Mouse (Mus musculus) midbrain, embryonic 14.5 days (tissue): ENCODE measurements around the gene Usp21. TPM values are rescaled to one million over a fixed set of nuclear protein-coding genes. Genes with fewer than 3 reads are reported as not detected.
"Not testable (repeated sequence)": the region's sequence is repeated elsewhere in the genome, so short reads cannot be mapped to it uniquely, and the experiment has no call there.

Experiments used
- ATAC-seq: fragments of 200-750 bp; cut with Nextera tagmentation; 2 replicates; pipeline ENCODE4 v1.8.0; 2017; ENCODE audit warnings: moderate number of reproducible peaks, moderate library complexity; ENCODE audit not compliant: low FRiP score, low TSS enrichment
- DNase-seq: peaks from one replicate; pipeline ENCODE4 v3.0.0-alpha.2; 2015
- H3K27ac ChIP-seq: fragments of 300-500 bp; sonication (generic); replicated peaks from 2 replicates; pipeline ENCODE4 v1.5.1; 2014; ENCODE audit warnings: mild to moderate bottlenecking, low read depth, low read length, moderate library complexity
- H3K27me3 ChIP-seq: fragments of 300-500 bp; sonication (generic); 2 replicates; pipeline ENCODE4 v1.6.1; 2014; ENCODE audit warnings: low read length, control low read depth, mixed read lengths; ENCODE audit not compliant: control insufficient read depth, insufficient read depth
- H3K36me3 ChIP-seq: fragments of 300-500 bp; sonication (generic); 2 replicates; pipeline ENCODE4 v1.6.1; 2014; ENCODE audit warnings: low read length, control low read depth; ENCODE audit not compliant: control insufficient read depth, insufficient read depth
- H3K4me1 ChIP-seq: fragments of 300-500 bp; sonication (generic); 2 replicates; pipeline ENCODE4 v1.6.1; 2014; ENCODE audit warnings: mild to moderate bottlenecking, antibody characterized with exemption, low read length, control low read depth; ENCODE audit not compliant: control insufficient read depth, insufficient read depth
- H3K4me2 ChIP-seq: fragments of 300-500 bp; sonication (generic); 2 replicates; pipeline ENCODE4 v1.6.1; 2014; ENCODE audit warnings: mild to moderate bottlenecking, low read length, moderate library complexity
- H3K4me3 ChIP-seq: fragments of 300-500 bp; sonication (generic); replicated peaks from 2 replicates; pipeline ENCODE4 v1.5.1; 2014; ENCODE audit warnings: low read depth, low read length
- H3K9ac ChIP-seq: fragments of 300-500 bp; sonication (generic); replicated peaks from 2 replicates; pipeline ENCODE4 v1.6.1; 2014; ENCODE audit warnings: mild to moderate bottlenecking, low read length, moderate library complexity
- H3K9me3 ChIP-seq: fragments of 300-500 bp; sonication (generic); 2 replicates; pipeline ENCODE4 v1.6.1; 2016; ENCODE audit warnings: low read length, control low read depth, mixed read lengths; ENCODE audit not compliant: control insufficient read depth
- WGBS: fragments of 180-500 bp; shearing (Covaris S2); extraction: QIAGEN DNeasy Blood & Tissue Kit; methylation state at CpG from one replicate; pipeline ENCODE4 v1.1.7; 2014; 5-methylcytosine and 5-hydroxymethylcytosine counted together
- polyA plus RNA-seq: library from polyadenylated mRNA; unstranded; fragments of >200 nt; fragmentation: Nextera tagmentation; extraction: Ambion mirVana; gene quantifications from 2 replicates; pipeline ENCODE4 v1.2.1, GENCODE M21; 2014

The Usp21 gene
- polyA plus RNA-seq, 1 experiment from 2014 or later = 92.6 TPM

GRCm38 (mm10) chr1:171246709-171247452, 40.9 kb downstream of the Usp21 start:
- WGBS = under 1% methylated on average over 41 of the region's 41 CpGs
- peaks cover 32% of the 10 kb centered on the region for H3K4me1 ChIP-seq
- H3K9me3 ChIP-seq = no peaks in the 10 kb centered on the region
- peak overlapping the region; percentile 85 for H3K4me2 ChIP-seq
- peak; percentile 99 for DNase-seq
- H3K9ac ChIP-seq = peak overlapping the region; percentile 88
- peak; percentile 92 for ATAC-seq
- H3K36me3 ChIP-seq = peaks cover 30% of the 10 kb centered on the region
- no peaks in the 10 kb centered on the region for H3K27me3 ChIP-seq
- H3K27ac ChIP-seq = peak overlapping the region; percentile 60
- H3K4me3 ChIP-seq = peak overlapping the region; percentile 77

GRCm38 (mm10) chr1:171245353-171245752, 42.4 kb downstream of the Usp21 start:
- no peak for ATAC-seq
- Histone ChIP-seq H3K9me3 (no peaks in the 10 kb centered on the region), H3K27me3 (no peaks in the 10 kb centered on the region), H3K27ac (no peak overlapping the region), H3K4me2 (no peak overlapping the region), H3K4me3 (no peak overlapping the region), H3K9ac (no peak overlapping the region), H3K36me3 (peaks cover 45% of the 10 kb centered on the region), H3K4me1 (peaks cover 20% of the 10 kb centered on the region)
- no peak for DNase-seq
- WGBS = 96% methylated on average over 8 of the region's 8 CpGs

DNA sequence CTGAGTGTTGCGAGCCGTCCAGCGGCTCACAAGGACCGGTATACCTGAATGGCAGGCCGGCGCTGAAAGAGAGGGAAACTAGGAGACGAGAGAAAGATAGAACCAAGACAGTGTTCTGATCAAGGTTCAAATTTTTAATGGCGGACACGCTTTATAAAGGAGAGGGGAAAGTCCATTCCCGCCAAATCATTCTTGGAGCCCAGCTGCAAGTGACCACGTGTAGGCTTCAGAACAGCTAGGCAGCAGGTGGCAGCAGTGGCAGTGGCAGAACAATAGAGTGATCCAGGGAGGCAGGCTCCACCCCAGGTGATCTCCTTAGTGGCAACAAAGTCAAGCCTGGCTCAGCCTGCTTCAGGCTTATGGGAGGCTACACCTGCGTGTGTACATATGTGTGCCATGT, 45.8 kb downstream of the Usp21 start:
- not testable (repeated sequence) for H3K4me3 ChIP-seq, ATAC-seq, H3K27ac ChIP-seq, H3K9me3 ChIP-seq, H3K9ac ChIP-seq, H3K4me2 ChIP-seq, H3K27me3 ChIP-seq, DNase-seq
- Histone ChIP-seq H3K36me3 (peaks cover 79% of the 10 kb centered on the region), H3K4me1 (peaks cover 10% of the 10 kb centered on the region)
- whole genome bisulfite sequencing = 83% methylated on average over 12 of the region's 12 CpGs

DNA sequence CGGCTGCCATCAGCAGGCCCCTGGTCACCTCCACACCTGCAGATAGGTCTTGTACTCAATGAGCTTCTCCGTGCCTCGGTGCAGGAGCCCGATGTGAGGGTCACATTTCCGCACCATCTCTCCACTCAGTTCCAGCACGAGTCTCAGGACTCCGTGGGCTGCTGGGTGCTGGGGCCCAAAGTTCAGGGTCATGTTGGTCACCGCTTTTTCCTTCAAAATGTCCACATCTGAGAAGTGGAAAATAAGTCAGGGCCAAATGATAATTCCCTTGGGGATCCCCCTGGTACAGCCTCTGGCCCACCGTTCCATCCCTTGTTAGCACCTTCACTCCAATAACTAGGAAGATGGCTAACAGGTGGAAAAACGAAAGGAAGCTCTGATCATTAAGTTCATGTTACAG, 46.9 kb downstream of the Usp21 start:
- H3K27me3 ChIP-seq = no peaks in the 10 kb centered on the region
- peaks cover 5% of the 10 kb centered on the region for H3K4me1 ChIP-seq
- no peak overlapping the region for H3K4me3 ChIP-seq
- ATAC-seq (no peak), DNase-seq (no peak)
- H3K9ac ChIP-seq = no peak overlapping the region
- no peak overlapping the region for H3K4me2 ChIP-seq
- WGBS = 93% methylated on average over 10 of the region's 10 CpGs
- H3K9me3 ChIP-seq = no peaks in the 10 kb centered on the region
- no peak overlapping the region for H3K27ac ChIP-seq
- peaks cover 89% of the 10 kb centered on the region for H3K36me3 ChIP-seq

DNA sequence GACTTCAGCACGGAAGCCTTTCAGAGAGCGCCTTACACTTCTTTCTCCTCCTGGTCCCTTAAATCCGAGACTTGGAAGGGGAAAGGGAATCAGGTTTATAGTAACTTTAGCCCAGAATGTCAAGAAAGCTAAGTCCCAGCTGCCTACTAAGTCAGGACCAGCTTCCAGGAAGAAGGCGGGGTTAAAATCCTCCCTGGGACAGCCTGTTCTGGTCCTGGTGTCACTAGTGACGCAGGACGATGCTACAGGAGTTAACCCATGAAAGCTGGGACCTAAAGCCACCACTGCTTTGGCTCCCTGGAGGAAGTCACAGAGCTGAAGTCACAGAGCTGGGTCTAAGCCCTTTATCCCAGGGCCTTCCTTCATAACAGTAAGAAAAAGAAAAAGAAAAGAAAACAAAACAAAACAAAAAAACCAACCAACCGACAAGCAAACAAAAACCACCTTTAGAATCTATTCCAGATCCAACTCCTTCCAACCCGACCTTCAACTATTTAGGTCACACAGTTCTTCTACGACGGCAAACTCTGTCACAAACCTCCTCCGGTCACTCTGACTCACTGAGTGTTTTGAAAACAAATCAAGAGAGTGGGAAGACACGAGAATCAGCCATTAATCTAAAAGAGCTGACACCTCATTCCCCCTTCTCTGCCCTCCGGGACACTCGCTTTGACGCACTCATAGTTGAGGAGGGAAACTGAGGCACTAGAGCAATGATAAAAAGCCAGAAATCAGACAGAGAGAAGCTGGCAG, 47.6 kb downstream of the Usp21 start:
- Histone ChIP-seq H3K4me3 (no peak overlapping the region), H3K4me1 (no peaks in the 10 kb centered on the region), H3K27ac (no peak overlapping the region), H3K9ac (no peak overlapping the region), H3K27me3 (no peaks in the 10 kb centered on the region), H3K4me2 (no peak overlapping the region), H3K9me3 (no peaks in the 10 kb centered on the region), H3K36me3 (peaks cover 96% of the 10 kb centered on the region)
- DNase-seq = no peak
- 82% methylated on average over 15 of the region's 15 CpGs for WGBS
- ATAC-seq = no peak

DNA sequence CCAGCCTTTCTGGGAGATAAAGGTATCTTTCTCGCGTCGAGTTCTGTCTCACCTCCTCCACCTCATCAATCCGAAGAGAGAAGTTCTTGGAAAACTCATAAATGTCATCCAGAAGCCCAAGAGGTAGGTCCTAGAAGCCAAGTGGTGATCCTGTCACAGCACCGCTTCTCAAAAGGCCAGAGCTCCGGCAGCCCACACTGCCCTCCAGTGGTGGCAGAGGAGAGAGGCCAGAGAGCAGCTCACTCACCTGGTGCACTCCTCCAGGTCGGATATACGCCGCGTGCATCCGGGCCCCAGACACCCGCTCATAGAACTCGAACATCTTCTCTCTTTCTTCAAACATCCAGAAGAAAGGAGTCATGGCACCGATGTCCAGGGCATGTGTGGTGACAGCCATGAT, 49.3 kb downstream of the Usp21 start:
- peaks cover 98% of the 10 kb centered on the region for H3K36me3 ChIP-seq
- no peak for ATAC-seq

GRCm38 (mm10) chr1:171237438-171237837, 50.4 kb downstream of the Usp21 start:
- Histone ChIP-seq H3K9me3 (no peaks in the 10 kb centered on the region), H3K4me1 (no peaks in the 10 kb centered on the region), H3K9ac (no peak overlapping the region), H3K27me3 (no peaks in the 10 kb centered on the region), H3K36me3 (peaks cover 88% of the 10 kb centered on the region), H3K4me3 (no peak overlapping the region), H3K27ac (no peak overlapping the region), H3K4me2 (no peak overlapping the region)
- DNase-seq (no peak), ATAC-seq (no peak)
- 88% methylated on average over 6 of the region's 6 CpGs for WGBS

More for the DNA sequence above, 49.3 kb downstream of the Usp21 start:
- H3K4me1 ChIP-seq = no peaks in the 10 kb centered on the region
- H3K27me3 ChIP-seq = no peaks in the 10 kb centered on the region
- peak; percentile 69 for DNase-seq
- 73% methylated on average over 14 of the region's 14 CpGs for WGBS
- no peak overlapping the region for H3K27ac ChIP-seq
- H3K9ac ChIP-seq = no peak overlapping the region
- H3K9me3 ChIP-seq = no peaks in the 10 kb centered on the region
- H3K4me3 ChIP-seq = no peak overlapping the region
- no peak overlapping the region for H3K4me2 ChIP-seq

DNA sequence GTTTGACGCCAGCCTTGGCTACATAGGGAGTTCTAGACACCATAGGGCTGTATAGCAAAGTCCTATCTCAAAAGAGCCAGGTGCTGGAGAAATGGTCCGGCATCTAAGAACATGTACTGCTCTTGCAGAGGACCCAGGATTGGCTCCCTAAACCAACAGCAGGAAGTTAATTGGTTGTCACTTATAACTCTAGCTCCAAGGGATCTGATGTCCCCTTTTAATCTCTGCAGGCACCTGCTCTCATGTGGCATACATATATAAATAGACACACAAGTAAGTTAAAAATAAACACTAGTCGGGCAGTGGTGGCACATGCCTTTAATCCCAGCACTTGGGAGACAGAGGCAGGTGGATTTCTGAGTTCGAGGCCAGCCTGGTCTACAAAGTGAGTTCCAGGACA, 52.0 kb downstream of the Usp21 start:
- Histone ChIP-seq H3K27ac (no peak overlapping the region), H3K9ac (no peak overlapping the region), H3K36me3 (peaks cover 72% of the 10 kb centered on the region), H3K4me2 (no peak overlapping the region), H3K4me3 (no peak overlapping the region), H3K27me3 (no peaks in the 10 kb centered on the region), H3K4me1 (no peaks in the 10 kb centered on the region), H3K9me3 (no peaks in the 10 kb centered on the region)
- ATAC-seq (no peak), DNase-seq (no peak)
- WGBS = 90% methylated on average over 4 of the region's 4 CpGs

DNA sequence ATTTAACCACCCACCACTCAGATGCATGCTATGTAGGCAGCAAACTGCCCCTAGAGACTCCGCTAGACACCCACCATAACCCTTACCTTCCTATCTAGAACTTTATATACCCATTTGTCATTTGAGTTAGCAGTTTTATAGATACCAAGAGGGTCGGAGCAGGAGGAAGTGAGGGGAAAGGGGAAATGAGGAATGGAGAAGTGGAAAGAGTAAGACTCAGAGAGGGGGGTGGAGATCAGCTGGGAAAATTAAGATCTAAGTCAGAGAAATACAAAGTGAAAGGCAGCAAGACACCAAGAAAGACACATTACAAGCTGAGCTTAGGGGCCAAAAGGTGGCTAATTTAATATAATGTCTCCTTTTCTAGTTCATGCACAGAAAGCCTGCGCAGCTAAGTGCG, 53.3 kb downstream of the Usp21 start:
- no peak overlapping the region for H3K4me2 ChIP-seq
- no peak overlapping the region for H3K27ac ChIP-seq
- peaks cover 59% of the 10 kb centered on the region for H3K36me3 ChIP-seq
- no peak overlapping the region for H3K9ac ChIP-seq
- DNase-seq = no peak
- no peaks in the 10 kb centered on the region for H3K9me3 ChIP-seq
- H3K4me1 ChIP-seq = no peaks in the 10 kb centered on the region
- no peak for ATAC-seq
- no peaks in the 10 kb centered on the region for H3K27me3 ChIP-seq
- WGBS = 95% methylated on average over 4 of the region's 4 CpGs
- no peak overlapping the region for H3K4me3 ChIP-seq
